Mouse (Mus musculus): ENCODE results near the gene Ctcf.

Ctcf gene

DNA sequence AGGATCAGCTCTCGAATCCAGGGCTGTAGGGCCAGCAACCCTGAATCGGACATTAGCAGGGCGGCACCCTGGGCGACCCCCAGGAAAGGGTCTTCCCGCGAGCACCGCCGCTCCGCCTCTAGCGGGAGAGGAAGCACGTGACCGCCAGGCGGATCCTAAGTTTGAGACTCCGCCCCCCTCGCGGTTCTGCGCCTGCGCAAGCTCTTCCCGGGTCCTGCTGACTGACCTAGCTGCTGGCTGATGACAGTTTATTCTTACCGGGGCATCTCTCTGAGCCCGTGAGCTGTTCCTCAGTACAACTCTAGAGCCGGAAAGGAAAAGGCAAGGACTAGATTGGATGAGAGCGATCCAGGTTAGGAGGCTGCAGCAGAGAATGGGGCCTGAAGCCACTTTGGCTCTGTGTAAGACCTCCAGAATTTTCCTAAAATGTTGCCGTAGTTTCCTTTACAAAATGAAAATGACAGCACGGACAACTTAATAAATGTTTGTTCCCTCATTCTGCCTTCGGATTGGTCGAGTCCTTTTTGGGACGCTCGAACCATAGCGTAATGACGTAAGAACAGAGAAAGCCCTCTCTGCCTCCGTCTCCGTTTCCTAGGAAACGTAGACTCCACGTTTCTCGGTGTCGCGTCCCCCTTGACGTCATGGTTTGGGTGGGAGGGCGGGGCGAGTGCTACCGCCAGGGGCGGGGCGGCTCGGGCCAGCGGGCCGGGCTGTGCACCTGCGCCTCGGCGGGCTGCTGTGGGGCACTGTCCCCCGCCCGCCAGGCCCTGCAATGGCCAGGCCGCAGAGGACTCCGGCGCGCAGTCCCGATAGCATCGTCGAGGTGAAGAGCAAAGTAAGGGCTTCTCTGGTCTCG lies 64.8 kb downstream of the Ctcf start, which contains the start of the genes Acd and Pard6a:
Gene Acd (minus strand): TSS at position 137 of the 859 bp plus-strand sequence.
Gene Pard6a (plus strand): TSS at position 183 of the 859 bp plus-strand sequence.
- DNase-seq (ENCODE audit: low read depth, low spot score): peak; percentile 94

DNA sequence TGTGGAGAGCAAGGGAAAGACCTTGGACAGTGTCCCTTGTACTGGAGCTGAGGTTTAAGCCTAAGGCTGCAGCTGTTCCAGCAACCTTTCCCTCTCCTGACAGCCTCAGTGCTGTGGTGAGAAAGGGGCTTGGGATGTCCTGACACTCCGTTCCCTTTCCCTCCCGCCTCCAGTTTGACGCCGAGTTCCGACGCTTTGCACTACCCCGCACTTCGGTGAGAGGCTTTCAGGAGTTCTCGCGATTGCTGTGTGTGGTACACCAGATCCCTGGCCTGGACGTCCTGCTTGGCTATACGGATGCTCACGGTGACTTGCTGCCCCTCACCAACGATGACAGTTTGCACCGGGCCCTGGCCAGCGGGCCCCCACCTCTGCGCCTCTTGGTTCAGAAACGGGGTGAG lies 65.6 kb downstream of the Ctcf start:
- no peak for DNase-seq (ENCODE audit: low read depth, low spot score)

DNA sequence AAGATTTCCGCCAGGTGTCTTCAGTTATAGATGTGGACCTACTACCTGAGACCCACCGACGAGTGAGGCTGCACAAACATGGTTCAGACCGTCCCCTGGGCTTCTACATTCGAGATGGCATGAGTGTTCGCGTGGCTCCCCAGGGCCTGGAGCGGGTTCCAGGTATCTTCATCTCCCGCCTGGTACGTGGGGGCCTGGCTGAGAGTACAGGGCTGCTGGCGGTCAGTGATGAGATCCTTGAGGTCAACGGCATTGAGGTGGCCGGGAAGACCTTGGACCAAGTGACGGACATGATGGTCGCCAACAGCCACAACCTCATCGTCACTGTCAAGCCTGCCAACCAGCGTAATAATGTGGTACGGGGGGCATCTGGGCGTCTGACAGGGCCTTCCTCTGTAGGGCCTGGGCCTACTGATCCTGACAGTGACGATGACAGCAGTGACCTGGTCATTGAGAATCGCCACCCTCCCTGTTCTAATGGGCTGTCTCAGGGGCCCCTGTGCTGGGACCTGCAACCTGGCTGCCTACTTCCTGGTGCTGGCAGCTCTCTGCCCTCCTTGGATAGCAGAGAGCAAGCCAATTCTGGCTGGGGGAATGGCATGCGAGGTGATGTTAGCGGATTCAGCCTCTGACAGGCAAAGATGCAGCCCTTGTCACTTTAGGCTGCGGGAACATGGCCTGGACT lies 66.5 kb downstream of the Ctcf start:
- DNase-seq (ENCODE audit: low read depth, low spot score): no peak

DNA sequence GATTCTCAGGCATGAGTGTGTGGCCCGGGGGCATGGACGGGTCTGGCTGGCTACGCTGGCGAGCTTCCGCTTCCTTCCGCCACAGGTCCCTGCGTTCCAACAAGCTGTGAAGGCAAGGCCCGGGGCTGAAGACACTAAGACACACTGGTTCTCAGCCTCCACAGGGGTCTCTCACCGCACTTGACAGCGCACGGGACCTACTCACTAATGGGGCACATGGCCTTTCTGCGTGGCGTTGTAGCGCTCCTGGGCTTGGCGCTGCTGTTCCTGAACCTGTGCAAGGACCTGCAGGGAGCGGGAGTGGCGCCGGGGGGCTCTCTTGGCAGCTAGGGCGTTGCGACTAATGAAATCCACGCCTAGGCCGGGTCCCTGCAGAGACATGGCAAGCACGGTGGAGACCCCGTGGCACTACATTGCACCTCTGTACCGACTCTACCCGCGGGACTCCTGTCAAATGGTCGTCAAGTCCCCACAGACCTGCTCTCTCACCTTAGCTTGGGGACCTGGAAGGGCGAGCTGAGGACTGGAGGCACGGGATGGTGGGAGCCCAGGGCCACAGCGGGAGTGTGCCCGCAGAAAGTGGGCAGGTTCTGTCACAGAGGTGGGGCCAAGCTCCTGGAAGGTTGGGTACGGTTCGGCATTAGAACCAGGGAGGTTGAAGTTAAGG lies 67.9 kb downstream of the Ctcf start:
- no peak for DNase-seq (ENCODE audit: low read depth, low spot score)

- DNase-seq (ENCODE audit: low read depth, low spot score): no peak
Measured at GRCm38 (mm10) chr8:105704955-105705354, 68.6 kb downstream of the Ctcf start.

DNA sequence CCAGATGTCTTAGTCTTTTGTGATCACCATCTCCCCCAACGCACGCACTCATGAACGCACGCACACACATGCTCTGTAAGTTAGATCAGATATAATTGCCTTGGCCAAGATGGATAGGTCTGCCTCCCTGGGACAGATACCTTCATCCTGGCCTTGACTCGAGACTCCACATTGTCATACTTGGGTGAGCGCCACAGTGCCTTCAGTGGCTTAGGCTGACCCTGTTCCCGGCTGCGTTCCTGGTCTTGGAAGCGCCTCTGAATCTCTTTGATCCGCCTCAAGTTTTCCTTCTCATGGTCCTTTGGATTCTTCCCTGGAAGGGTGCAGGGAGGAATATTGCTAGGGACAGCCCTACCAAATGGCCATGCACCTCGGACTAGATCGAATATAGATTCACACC lies 70.1 kb downstream of the Ctcf start:
- DNase-seq (ENCODE audit: low read depth, low spot score): no peak

- DNase-seq (ENCODE audit: low read depth, low spot score): peak; percentile 61
Measured at GRCm38 (mm10) chr8:105707498-105708403, 71.4 kb downstream of the Ctcf start, which contains the start of the genes 4933405L10Rik and Enkd1. TSS of gene 4933405L10Rik (plus strand) at chr8:105707655. TSS of gene Enkd1 (minus strand) at chr8:105708210.

DNA sequence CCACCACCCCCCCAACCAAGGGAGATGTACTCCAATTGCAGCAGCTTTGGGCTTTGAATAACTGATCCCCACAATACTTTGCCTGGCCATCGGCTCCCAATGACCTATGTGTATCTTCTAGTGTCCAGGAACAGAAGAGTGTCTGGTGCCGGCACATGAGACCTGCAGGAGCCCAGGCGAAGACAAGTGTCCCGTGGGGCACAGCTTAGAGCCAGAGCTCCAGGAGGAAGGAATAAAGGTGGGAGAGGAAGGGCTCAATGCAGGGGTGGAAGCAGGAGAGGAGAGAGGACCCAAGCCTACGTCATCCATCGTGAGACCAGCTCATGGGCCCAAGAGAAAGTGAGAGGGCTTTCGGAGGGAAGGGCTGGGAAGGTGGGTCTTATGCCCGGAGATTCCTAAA lies 72.3 kb downstream of the Ctcf start:
- no peak for DNase-seq (ENCODE audit: low read depth, low spot score)

DNA sequence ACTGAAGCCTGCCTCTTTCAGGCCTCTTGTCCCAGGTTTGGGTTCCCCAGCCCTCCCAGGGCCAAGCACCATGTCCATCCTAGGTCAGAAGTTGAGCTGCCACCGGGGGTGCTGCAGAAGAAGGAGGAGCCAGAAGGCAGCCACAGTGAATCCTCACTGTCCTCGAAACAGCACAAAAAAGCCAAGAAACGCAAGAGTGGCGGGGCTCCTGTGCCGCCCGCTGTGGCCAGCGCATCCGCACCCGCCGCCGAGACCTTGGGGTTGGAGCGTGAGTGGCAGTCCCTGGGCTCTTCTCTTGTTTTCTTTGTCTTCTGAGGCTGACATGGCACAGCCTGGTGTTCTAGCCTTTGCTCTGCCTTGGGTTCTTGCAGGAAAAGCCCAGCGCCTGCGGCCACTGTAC lies 72.9 kb downstream of the Ctcf start:
- DNase-seq (ENCODE audit: low read depth, low spot score): no peak

GRCm38 (mm10) chr8:105712286-105712685 lies 75.9 kb downstream of the Ctcf start:
- no peak for DNase-seq (ENCODE audit: low read depth, low spot score)

DNA sequence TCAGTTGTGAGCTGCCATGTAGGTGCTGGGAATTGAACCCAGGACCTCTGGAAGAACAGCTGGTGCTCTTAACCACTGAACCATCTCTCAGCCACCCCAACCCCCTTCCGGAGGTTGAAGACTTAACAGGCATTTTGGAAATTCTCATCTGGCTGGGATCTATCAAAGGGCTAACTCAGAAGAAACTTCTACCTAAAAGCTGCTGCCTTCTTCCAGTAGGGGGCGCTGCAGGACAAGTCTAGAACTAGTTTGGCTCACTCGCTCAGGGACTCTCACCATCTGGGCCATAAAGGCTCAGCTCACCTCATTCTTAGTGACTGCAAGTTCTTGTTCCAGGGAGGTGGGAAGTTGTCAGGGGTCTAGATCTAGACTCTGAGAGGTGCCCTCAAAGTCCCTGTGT lies 77.8 kb downstream of the Ctcf start:
- peak; percentile 90 for DNase-seq (ENCODE audit: low read depth, low spot score)

DNA sequence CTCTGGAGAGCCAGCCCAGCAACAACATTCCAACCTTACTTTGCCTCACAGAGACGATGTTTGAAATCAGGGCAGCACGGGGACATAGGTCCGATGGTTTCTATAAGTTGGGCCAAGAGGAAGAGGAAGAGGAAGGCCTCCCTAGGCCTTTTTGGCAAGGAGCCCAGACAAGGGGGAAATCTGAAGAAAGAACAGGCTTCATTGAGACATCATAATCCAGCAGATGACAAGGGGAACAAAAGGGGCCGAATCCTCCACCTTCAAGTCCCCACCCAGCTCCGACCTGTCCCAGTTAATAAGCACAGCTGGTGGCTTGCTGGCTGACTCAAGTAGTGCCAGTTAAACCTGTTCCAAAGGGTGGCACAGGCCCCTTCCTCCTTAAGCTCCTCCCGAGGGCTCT lies 78.7 kb downstream of the Ctcf start:
- no peak for DNase-seq (ENCODE audit: low read depth, low spot score)

DNA sequence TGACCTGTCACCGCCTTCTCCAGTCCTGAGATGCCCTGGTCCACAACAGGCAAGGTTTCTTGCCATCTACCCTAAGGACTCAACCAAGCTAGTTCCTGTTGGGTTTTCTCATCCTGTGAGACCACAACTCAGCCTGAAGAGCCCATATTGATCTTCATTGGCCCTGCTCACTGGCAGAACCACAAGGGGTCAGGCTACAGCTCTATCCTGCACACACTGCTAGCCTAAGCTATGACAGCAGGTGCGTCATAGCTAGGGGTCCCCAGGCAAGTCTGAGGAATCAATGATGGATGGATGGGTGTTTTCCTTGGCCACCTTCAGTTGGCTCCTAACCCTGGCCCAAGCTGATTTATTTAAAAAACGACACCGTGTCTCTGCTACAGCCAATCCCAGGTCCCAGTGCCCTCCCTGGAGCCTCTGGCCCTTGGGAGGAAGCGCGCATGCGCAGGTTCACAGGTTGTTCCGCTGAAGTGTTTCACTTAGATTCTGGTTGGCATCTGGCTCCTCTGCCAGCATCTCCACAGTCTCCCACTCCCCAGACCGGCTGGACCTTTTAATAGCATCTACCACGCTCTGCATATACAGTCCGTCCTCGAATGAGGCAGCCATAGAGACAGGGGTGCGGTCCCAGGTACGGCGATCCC lies 80.1 kb downstream of the Ctcf start:
- DNase-seq (ENCODE audit: low read depth, low spot score): no peak

DNA sequence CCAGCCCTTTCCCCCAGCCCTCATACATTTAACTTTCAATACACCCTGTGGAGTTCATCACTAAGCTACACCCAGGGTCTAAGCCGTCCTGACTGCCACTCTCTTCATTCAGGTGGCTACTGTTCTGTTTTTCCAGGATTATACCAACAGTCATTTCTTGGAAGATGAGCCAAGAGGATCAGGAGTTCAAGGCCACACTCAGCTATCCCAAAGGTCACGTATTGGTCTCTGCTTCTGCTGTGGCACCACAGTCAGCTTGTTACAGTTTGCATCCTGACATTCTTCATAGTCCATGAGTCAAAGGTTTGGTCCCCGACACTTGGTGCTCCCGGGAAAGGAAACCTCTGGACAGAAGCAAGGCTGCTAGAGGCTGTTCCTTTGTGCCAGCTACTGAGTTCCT lies 83.3 kb downstream of the Ctcf start:
- DNase-seq (ENCODE audit: low read depth, low spot score): no peak

GRCm38 (mm10) chr8:105722861-105723260 lies 86.5 kb downstream of the Ctcf start:
- DNase-seq (ENCODE audit: low read depth, low spot score): no peak

DNA sequence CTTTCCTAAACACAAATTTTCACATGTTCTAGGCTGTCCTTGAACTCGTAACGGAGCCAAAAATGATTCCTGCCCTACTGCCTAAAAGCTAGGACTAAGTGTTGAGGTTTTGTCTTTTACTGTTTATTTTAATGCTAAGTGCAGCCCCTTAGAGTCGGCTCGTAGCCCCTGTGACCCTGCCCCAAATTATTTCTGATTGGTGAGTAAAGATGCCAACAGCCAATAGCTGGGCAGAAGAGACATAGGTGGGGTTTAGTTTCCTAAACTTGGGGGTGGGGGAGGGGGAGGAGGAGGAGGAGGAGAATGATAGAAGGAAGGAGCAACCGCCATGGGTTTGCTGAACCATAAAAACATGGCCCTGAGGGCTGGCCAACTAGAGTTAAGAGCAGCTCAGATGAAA lies 89.4 kb downstream of the Ctcf start:
- no peak for DNase-seq (ENCODE audit: low read depth, low spot score)

DNA sequence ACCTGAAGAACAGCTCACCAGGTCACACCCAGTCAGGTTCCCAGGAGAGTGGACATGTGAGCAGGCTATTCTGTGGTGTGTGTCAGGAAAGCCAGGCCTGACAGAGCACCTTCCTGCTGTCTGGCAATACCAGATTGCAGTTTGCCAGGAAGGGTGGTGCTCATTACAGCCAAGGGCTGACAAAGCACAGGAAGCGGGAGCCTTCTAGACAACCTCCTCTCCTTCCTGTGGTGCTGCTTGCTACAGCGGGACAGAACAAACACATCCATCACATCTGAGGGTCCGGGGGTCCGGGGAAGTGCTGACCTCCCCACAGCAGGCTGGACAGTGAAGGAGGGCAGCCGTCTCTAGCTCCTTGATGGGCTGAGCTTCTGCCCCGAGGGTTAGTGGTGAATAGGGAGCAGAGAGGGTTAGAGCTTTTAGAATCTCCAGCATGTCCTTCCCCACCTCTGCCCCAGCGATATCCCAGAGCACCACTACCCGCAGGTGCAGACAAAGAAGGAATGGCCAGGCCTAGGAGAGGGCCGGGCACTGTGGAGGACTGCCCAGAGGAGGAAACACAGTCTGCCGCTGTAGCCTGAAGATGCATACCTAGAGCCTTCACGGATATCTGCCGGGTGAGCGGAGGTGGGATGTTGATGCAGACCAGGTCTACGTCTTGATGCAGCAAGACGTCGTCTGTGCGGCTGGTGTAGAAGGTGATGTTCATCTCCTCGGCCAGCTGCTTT lies 91.2 kb downstream of the Ctcf start:
- no peak for DNase-seq (ENCODE audit: low read depth, low spot score)

GRCm38 (mm10) chr8:105732186-105732585 lies 95.8 kb downstream of the Ctcf start:
- DNase-seq (ENCODE audit: low read depth, low spot score): no peak
